Mouse (Mus musculus) spleen, adult 2 months (tissue): ENCODE data around the gene Rnaseh2a.

ENCODE experiments used
- CTCF ChIP-seq: fragments of 200-500 bp; IDR thresholded peaks from 2 replicates; pipeline ENCODE4 v1.5.1; 2011; ENCODE audit warnings: mild to moderate bottlenecking, inconsistent platforms; ENCODE audit not compliant: insufficient read depth, insufficient read length, insufficient replicate concordance; ENCODE audit errors: extremely low read depth
- POLR2A ChIP-seq: fragments of 200-500 bp; IDR thresholded peaks from 2 replicates; pipeline ENCODE4 v1.6.1; 2011; ENCODE audit warnings: low read depth, low read length, inconsistent platforms

GRCm38 (mm10) chr8:84982499-84983011 is 13.0 kb upstream of the Rnaseh2a start:
- TF ChIP-seq CTCF (no peak), POLR2A (no peak)
